Mouse (Mus musculus): ENCODE data around the gene Atox1.

Atox1 gene

DNA sequence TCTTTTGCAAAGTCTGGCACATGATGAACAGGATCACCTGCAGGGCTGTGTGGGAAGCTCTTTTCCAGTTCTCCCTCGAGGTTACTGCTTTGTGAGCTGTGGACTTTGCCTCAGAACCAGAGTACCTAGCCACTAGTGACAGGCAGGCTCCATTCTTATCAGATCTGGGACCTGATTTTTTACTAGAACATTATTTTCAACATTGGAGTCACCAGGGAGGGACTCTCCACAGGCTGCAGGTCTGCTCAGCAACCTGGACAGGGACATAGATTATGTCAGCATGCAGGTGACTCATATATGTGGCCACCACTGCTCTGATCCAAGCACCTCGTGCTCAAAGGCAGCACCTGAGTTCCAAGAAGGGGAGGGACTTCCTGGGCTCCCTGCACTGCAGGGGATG is 5.9 kb downstream of the Atox1 start:
- no peak for ATAC-seq (ENCODE audit: insufficient number of reproducible peaks, low FRiP score, low TSS enrichment)

DNA sequence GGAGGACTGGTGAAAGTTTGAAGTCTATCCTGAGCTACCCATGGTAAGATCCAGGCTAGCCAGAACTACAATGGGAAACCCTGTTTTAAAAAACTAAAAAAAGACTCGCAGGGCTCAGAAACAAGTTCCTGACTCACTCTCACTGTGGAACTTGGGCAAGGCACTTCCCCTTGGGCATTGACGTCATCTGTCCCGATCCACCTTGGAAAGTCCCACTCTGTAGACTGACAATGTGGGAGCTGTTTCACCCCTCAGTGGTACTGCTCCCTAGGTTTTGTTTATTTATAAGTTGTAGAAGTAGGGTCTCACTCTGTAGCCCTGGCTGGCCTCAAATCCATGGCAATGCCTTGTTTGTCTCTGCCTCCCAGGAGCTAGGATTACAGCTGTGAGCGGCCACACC is 7.4 kb downstream of the Atox1 start:
- no peak for ATAC-seq (ENCODE audit: insufficient number of reproducible peaks, low FRiP score, low TSS enrichment)

DNA sequence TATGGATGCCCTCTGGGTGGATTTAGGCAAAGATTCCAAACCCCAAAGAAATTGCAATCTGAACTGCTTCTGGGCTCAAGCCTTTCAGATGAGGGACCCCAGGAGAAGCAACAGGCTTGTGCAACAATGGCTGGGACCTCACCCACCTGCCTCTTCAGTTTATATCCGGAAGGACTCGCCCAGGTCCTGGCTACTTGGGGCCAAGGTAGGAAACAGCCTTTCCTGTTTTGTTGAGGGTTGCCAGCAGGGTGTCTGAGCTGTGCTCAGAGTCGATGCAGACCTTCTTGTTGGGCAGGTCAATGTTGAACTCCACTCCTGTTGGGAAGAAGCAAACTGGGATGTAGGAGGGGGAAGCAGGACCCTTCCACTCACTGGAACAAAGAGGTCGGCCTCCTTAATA is 10.7 kb downstream of the Atox1 start:
- no peak for ATAC-seq (ENCODE audit: insufficient number of reproducible peaks, low FRiP score, low TSS enrichment)

DNA sequence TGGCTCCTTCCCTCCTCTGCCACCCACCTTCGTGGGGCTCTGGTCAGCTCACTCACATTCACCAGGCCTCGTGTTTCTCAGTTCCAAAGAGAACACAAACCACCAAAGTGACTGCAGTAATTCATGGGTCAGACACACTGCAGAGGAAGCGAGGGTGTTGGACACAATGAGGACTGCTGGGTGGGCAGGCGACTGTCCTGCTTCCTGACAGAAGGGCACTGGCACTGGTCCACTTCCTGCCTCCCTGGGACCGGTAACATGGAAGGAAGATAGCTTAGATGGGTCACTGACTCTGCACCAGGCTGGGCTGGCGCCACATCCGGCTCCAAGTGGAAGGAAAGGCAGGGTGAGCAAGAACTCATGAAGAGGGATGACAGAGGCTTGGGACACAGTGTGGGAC is 11.5 kb downstream of the Atox1 start:
- ATAC-seq (ENCODE audit: insufficient number of reproducible peaks, low FRiP score, low TSS enrichment), result no peak

DNA sequence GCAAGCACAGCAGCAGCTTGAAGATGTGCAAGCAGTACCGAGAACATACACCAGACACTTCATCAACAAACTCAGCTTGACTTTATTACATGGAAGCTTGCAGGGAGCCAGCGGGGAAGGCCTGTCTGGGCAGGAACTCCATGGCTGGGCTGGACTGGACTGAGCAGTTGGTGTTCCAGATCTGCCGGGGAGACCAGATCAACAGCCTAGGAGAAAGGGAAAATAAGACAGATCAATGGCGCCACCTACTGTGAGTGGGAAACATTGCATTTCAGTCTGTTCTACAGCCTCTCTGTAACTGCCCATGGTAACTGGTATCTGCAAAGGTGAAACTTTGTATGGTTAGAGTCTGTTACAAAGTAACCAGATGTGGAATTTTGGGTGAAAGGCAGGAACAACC is 14.5 kb downstream of the Atox1 start:
- ATAC-seq (ENCODE audit: insufficient number of reproducible peaks, low FRiP score, low TSS enrichment), result peak; percentile 86

DNA sequence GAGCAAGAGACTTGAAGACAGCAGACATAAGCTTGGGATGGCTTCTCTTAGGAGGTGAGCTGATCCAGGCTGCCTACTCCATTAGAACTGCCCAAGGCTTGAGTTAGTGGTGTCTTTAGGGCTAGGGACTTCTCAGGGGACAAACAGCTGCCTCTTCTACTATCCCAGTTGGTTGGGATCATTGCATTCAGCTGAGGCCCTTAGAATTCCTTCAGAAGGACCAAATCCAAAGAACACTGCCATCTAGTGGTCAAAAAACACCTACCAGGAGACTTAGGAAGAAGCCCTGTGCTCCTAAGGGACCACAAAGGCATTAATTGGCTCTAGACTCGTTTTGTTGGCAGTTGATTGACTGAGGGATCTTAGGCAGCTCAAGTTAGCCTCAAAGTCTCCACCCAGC is 16.3 kb downstream of the Atox1 start:
- ATAC-seq (ENCODE audit: insufficient number of reproducible peaks, low FRiP score, low TSS enrichment), result peak; percentile 42; the same call in 1 of the 2 replicates

DNA sequence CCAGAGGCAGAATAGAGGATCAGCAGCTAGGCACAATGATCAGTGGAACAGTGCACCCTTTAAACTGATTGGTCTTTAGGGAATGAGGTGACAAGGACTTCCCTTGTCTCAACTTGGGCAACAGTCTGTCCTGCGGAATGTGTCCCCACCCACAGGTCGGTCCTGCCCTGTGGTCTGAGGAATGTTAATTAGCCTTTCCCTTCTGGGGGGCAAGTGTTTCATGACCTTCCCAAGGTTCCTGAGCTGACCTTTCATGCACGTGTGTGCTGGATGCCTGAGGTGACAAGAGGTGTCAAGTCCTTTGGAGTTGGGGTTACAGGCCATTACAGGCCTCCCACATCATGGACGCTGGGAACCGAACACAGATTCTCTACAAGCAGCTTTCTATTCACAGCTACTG is 21.3 kb downstream of the Atox1 start:
- ATAC-seq (ENCODE audit: insufficient number of reproducible peaks, low FRiP score, low TSS enrichment), result no peak

DNA sequence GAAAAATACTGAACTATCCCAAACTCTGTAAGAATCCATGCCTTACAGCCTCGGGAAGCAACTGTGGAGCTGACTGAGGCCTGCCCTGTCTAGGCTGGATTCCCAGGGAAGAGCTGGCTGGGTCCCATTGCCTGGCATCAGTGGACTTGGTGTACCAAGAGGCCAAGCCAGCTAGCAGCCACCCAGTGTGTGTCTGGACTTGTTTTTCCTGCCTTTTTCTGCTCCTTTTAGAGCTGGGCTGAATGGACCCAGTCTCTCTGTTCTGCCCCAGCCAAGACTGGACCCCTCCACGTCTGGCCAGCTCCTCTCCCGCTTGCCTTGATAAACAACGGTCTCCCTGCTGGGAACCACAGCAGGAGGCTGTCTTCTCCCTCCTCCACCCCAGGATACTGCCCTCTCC is 23.0 kb downstream of the Atox1 start:
- peak; percentile 82 for ATAC-seq (ENCODE audit: insufficient number of reproducible peaks, low FRiP score, low TSS enrichment)

DNA sequence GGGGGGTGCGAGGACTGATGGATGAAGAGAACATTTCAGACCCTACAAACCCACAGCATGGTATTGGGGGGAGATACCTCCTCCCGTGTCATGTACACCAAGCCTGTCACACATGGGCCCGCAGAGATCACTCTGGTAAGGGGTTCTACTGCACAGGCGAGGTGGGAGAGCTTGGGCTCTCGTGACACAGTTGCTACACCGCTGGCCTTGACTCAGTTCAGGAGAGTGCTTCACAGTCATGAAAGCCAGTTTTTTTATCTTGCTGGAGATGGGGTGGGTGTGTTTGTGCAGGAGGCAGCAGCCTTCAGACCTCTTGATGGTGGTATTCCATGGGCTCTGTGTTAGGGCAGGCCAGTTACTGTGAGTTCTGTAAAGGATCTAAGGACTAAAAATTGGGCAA is 24.9 kb downstream of the Atox1 start:
- no peak for ATAC-seq (ENCODE audit: insufficient number of reproducible peaks, low FRiP score, low TSS enrichment)

DNA sequence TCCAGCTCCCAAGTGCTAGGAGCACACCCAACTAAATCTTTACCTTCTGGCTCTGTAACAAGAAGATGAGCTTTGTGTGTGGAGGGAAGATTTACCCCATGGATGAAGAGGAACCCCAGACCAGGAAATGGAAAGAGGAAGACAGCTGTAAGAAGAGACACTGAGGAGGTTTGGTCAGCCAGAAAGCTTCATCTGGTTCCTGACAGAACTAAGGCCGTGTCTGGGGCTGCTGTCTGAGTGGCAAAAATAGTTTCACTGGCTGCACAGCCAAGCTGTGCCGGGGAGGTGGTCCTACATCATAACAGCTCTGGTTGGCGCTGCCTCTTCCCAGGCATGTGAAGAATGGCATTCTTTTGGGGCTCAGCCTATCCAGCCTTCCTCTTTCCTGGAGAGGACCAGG is 28.1 kb downstream of the Atox1 start:
- no peak for ATAC-seq (ENCODE audit: insufficient number of reproducible peaks, low FRiP score, low TSS enrichment)

DNA sequence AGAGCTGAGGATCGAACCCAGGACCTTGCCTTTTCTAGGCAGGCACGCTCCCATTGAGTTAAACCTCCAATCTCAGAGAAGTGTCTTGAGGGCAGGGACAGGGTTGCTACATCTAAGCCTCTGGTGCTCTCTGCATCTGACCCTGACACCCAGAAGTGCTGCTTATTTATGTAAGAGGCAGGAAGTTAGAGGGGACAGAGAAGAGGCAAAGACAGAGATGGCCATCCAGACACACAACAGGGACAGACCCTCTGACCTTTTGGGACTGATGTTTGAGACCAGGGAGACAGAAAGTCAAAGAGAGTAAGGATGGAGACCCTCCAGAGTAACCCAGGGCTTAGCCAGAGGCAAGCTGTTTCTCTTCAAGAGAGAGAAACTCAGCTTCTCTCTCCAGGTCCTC is 31.1 kb downstream of the Atox1 start:
- ATAC-seq (ENCODE audit: insufficient number of reproducible peaks, low FRiP score, low TSS enrichment), result no peak

DNA sequence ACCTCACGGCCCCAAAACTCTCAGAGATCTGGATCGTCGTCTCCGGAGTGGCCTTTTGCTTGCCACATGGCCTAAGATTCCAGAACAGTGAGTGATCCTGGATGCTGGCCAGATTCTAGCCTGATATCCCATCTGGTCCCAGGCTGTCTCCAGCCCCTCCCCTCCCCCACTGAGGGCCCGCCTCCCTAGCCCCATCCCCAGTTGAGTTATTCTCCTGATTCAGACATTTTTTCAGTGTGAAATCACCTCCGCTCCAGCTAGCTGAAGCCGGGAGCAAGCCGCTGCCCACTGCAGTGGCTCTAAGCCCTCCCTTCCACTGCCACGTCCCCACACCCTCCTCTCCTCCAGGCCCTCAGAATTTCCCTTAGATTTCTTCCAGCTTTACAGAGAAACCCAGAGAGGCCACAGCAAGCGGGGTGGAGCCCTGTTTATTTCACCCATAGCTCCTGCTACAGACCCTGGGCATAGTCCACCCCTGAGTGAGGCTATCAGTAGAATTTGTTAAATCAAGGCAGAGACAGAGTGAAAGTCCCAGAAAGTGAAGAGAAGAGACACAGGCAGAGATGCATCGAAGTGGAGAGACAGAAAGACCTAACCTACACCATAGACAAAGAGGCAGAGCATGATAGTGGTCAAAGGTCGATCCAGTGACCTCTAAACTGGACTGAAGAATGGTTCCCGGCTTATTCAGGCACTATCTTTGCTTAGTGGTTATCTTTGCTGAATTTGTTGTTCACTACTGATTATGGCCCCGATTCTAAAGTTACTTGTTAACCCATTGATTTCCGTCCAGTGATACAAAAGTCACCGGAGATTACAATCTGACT is 32.6 kb downstream of the Atox1 start:
- no peak for ATAC-seq (ENCODE audit: insufficient number of reproducible peaks, low FRiP score, low TSS enrichment)

DNA sequence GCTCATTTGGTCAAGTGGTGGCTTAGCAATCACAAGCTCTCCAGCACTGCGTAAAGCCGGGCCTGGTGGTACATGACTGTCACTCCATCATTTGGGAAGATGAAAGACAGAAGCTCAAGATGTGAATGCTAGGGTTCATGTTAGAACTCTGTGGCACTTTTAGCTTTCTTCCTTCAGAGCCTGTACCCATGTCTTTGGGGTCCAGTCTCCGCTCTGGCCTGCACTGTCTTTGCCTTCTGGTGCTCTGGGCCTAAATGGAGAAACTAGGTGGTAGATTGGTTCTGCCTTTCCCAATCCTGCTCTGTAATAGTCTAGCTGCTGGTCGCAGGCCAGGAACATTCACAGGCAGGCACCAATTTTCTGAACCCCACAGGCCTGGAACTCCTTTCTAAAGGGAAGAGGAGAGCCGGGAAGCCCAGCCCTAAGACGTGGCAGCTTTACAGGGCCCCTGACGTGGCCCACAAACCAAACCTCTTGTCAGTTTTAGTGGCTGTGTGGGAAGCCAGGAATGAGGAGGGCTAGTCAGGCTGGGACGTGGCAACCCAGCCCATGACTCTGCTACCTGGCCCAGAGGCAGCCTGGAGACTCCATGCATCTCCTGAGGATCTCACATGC is 36.2 kb downstream of the Atox1 start:
- no peak for ATAC-seq (ENCODE audit: insufficient number of reproducible peaks, low FRiP score, low TSS enrichment)

DNA sequence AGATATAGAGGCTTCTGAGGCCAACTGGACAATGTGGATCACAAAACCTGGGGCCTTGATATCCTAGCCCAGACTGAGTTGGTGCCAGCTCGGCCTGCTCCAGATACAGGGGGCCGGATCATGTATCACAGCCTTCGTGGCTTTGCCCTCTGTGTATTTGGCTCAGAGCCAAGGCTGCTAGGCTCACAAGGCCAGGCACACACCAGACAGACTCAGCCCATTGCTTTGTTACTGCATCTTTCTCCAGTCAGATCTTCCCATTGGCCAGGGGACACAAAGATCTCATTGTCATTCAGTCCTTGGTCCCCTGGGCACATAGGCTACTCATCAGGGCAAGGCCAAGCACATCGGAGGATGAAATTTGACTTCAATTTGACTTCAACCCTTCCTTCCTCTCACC is 37.3 kb downstream of the Atox1 start:
- 0 out of 2 replicates have a peak, but pooled peaks have one; percentile 10 for ATAC-seq (ENCODE audit: insufficient number of reproducible peaks, low FRiP score, low TSS enrichment)

DNA sequence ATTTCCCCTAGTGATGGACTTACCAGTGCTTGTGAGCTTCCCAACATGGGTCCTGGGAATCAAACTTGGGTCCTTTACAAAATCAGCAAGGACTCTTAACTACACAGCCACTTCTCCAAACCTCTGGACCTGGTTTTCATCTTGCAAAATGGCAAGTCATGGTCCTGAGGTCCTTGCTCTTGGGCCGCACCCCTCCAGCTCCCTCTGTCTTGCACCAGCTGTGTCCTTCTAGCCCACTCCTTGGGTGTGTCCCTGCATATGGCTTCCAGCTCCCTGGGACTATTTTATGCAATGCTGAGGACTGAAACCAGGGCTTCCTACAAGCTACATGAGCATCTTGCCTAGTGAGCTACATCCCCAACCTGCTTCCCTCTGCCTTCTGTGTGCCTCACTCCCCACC is 38.1 kb downstream of the Atox1 start, which contains the start of gene Sparc:
Gene Sparc, minus strand, starts transcription at position 206 of the 400 bp plus-strand sequence.
- ATAC-seq (ENCODE audit: insufficient number of reproducible peaks, low FRiP score, low TSS enrichment), result no peak

DNA sequence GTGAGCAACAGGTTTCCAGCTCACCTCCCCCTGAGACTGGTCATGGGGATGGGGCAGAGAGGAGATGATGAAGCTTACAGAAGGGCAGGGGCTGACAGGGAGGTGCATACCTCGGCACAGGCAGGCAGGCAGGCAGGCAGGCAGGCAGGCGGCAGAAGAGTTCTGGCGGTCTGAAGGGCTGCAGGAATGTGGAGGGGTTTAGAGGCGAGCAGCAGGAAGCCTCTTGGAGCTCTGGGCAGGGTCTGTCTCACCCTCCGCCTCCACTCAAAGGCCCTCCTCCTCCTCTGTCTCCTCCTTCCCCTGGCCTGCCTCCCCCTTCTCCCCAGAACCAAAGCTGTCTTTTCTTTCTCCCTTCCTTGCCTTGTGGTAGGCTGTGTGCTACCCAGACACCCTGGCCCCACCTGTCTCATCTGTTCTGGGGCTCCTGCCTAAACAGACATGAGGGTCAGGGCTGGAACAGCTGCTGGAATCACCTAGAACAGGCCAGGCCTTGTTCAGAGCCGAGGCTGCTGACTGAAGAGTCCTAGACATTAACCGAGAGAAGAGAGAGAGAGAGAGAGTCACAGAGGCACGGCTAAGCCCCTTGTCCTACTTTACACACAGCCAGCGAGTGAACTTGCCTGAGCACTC is 41.2 kb downstream of the Atox1 start:
- ATAC-seq (ENCODE audit: insufficient number of reproducible peaks, low FRiP score, low TSS enrichment), result peak; percentile 26; the same call in 1 of the 2 replicates

DNA sequence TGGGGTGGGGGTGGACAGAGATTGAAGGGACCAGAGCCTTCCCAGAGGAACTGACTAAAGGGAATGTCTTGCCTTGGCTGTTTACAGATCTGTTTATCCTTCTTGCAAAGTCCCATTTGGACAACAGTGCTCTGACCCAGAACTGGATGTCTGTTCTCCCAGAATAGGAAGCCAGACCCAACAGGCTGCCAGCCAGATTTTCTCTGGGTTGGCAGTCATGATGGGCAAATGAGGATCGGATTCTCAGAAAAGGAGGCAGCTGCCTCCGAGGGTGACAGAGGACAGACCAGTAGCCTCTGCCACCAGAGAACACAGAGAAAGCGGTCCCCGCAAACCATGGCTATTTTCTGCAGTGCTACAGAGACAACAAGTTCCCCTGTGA is 41.8 kb downstream of the Atox1 start:
- ATAC-seq (ENCODE audit: insufficient number of reproducible peaks, low FRiP score, low TSS enrichment), result peak; percentile 64; the same call in 1 of the 2 replicates

DNA sequence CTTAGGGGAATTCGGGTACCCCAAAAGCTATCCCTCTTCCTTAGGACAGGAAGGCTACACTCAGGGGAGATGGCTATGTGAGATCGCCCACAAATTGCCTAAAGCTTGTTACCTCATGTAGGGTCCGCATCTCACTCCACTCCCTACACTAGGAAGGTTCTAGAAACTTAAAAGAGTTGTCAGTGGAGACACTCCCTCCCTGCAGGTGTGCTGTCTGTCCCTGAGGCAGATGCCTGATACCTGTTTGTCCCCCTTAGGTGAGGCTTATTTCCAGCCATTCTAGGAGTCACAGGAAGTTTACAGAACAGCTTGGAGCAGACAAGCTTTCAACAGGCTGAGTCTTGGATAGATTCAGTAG is 42.4 kb downstream of the Atox1 start:
- ATAC-seq (ENCODE audit: insufficient number of reproducible peaks, low FRiP score, low TSS enrichment), result no peak

DNA sequence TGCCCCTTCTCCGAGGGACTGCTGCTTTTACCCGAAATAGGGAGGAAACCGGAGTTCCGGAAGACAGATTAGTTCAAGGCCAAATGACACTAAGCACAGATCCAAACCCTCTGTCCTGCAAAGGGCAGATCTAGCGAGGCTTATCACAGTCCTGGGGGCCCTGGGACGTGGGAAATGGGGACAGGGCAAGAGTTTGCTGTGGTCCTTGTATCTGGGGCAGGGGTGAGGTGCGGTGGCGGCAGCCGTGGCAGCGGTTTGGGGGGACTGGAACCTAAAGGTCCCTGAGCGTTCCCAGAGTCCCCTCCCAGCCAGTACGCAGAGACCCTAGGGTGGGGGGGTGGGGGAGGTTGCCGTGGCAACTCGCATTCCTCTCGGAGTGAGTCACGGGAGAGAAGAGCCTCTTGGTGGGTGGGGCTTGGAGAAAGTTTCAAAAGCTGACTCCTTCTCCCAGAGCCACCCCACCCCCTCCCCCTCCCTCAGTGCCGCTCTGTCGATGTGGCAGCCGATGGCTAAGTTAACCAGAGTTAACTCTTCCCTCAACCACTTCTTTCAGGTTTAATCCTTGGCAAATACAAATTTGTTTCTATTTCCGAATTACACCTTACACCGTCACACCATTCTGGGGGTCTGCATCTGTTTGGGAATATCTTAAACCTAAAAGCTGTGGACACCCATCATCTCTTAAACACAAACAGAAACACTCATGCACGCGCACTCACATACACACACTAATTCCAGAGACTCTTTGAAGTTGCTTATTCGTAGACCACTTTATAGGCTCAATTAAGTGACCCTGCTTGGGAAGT is 42.9 kb downstream of the Atox1 start:
- ATAC-seq (ENCODE audit: insufficient number of reproducible peaks, low FRiP score, low TSS enrichment), result no peak

DNA sequence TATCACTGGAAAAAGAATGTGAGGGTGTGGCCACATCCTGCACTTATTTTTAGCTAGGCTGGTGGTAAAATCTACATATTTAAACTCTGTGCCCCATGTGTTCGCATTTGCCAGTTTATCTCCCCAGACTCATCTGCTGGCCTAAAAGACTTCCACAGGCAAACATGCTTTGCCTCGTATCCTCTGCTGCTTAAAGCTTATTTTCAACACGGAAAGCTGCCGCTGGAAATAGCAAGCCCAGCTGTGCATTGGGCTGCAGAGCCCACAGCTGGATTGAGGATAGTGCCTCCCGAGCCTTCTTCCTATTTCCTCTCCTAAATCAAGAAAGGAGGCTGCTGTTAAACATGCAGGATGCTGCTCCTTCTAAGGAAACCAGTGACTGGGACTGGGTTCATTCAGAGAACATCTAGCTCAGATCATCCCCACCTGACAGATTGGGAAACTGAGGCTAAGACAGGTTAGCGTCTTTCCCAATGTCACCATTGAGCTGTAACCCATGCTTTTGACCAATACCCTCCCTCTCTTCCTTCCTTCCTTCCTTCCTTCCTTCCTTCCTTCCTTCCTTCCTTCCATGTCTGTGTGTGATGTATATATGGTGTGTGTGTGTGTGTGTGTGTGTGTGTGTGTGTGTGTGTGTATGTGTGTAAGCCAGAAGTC is 44.3 kb downstream of the Atox1 start:
- no peak for ATAC-seq (ENCODE audit: insufficient number of reproducible peaks, low FRiP score, low TSS enrichment)

All from cerebellum, adult (tissue).